Mouse (Mus musculus): Measurements from ENCODE around the gene Prr13. TPM values are rescaled to one million over a fixed set of nuclear protein-coding genes. Genes with fewer than 3 reads are reported as not detected.

The Prr13 gene
- total and polyA plus RNA-seq, 3 experiments = 22.8 to 75.5 (median 23.2) TPM

DNA sequence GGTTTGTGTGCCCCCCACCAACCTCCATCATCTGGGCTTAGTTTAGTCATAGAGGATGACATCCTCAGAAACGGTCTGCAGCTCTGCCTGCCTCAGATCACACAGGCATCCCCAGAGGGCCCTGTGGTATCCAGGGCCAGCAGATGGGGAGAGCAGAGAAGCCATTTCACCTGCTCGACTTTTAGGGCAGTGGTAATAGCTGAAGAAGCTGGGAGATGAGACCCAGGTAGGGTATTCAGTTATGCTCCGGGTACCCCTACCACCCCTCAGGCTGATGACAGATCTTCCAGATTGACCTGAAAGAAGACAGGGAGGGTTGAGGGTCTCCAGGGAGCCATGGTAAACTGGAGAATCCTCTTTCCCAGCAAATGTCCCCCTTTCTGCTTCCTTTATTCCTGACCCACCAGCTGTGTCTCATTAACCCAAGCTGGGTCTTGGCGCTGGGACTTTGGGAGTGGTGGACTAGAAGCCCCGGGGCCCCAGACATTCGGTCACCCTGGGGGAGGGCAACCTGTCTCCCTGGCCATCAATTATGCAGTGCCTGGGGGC is 52.5 kb downstream of the Prr13 start:
- Histone ChIP-seq H3K27me3 (ENCODE audit: control insufficient read depth, insufficient read depth, low read length) (no peaks in the 10 kb centered on the region), H3K4me1 (ENCODE audit: control insufficient read depth, insufficient read depth, low read length) (peaks cover 2% of the 10 kb centered on the region; the same call in 1 of the 2 replicates), H3K4me3 (no peak overlapping the region; the same call in 1 of the 2 replicates), H3K79me2 (replicated peaks; ENCODE audit: control insufficient read depth, insufficient read depth, low read length) (no peaks in the 10 kb centered on the region), H3K36me3 (ENCODE audit: control insufficient read depth, insufficient read depth, low read length) (no peaks in the 10 kb centered on the region), H3K27ac (peak overlapping the region; percentile 18; the same call in 1 of the 2 replicates), H3K9ac (ENCODE audit: low read depth, low read length) (no peak overlapping the region)
- intact Hi-C loops (cut with DNase I) = no loop called here
- TF ChIP-seq EP300 (IDR thresholded peaks at IDR 0.05; ENCODE audit: insufficient read depth, low read depth, low read length) = no peak
- TF ChIP-seq CTCF (IDR thresholded peaks at IDR 0.05) = no peak
- no peak for TF ChIP-seq POLR2A (IDR thresholded peaks at IDR 0.05; ENCODE audit: insufficient read depth, low read depth, low read length)
- WGBS = 29% methylated on average over 6 of the region's 6 CpGs
- no peak for DNase-seq

DNA sequence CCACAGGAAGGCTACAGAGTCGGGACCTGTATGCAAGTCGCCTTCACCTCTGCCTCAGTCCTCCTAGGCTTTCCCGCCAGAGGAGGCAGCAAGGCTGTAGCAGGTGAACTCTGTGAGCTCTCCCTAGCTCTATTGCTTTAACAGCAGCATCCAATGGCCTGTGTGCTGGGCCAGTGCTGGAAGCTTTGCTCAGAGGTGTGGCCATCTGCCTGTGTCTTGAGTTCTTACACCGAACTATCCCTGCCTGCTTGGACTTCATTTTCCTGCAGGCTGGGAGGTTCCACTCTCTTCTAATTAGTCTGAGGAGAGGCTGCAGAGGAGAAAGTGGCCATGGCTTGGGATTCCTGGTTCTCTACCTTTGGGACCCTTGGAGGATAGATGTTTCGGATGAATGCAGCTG is 53.2 kb downstream of the Prr13 start:
- intact Hi-C loops (cut with DNase I) = no loop called here
- DNase-seq = no peak
- Histone ChIP-seq H3K36me3 (ENCODE audit: control insufficient read depth, insufficient read depth, low read length) (no peaks in the 10 kb centered on the region), H3K9ac (ENCODE audit: low read depth, low read length) (no peak overlapping the region), H3K4me3 (no peak overlapping the region), H3K27ac (no peak overlapping the region), H3K4me1 (ENCODE audit: control insufficient read depth, insufficient read depth, low read length) (peaks cover 2% of the 10 kb centered on the region; the same call in 1 of the 2 replicates), H3K27me3 (ENCODE audit: control insufficient read depth, insufficient read depth, low read length) (no peaks in the 10 kb centered on the region), H3K79me2 (replicated peaks; ENCODE audit: control insufficient read depth, insufficient read depth, low read length) (no peaks in the 10 kb centered on the region)
- WGBS = 68% methylated on average over 5 of the region's 5 CpGs
- TF ChIP-seq EP300 (IDR thresholded peaks at IDR 0.05; ENCODE audit: insufficient read depth, low read depth, low read length) (no peak), CTCF (IDR thresholded peaks at IDR 0.05) (no peak), POLR2A (IDR thresholded peaks at IDR 0.05; ENCODE audit: insufficient read depth, low read depth, low read length) (no peak)

Other genes starting within 250 kb of the Prr13 start
- 1 to 10 TPM; 1.5 to 2.0 TPM for gene Itgb7, start 227.1 kb upstream of the Prr13 start, total RNA-seq (2021)
- 2.4 and 4.6 TPM in 2 replicates for gene Itgb7, start 227.1 kb upstream of the Prr13 start, polyA plus RNA-seq (2012; rRNA removed)
- 10 to 100 TPM; 18.1 to 20.3 TPM for gene Rarg, start 201.5 kb upstream of the Prr13 start, total RNA-seq (2021)
- gene Rarg, start 201.5 kb upstream of the Prr13 start, polyA plus RNA-seq (2012; rRNA removed) = 19.9 and 26.9 TPM in 2 replicates
- gene Gm9918, start 188.5 kb upstream of the Prr13 start, total RNA-seq (2021) = not detected
- gene Gm9918, start 188.5 kb upstream of the Prr13 start, polyA plus RNA-seq (2012; rRNA removed) = 0.06 TPM in 1 of 2 replicates, not detected in the other
- gene Mfsd5, start 179.6 kb upstream of the Prr13 start, total RNA-seq (2021) = 10 to 100 TPM; 17.0 to 19.4 TPM
- 37.8 and 47.9 TPM in 2 replicates for gene Mfsd5, start 179.6 kb upstream of the Prr13 start, polyA plus RNA-seq (2012; rRNA removed)
- 1 to 10 TPM; 1.0 to 1.4 TPM for gene Espl1, start 162.8 kb upstream of the Prr13 start, total RNA-seq (2021)
- gene Espl1, start 162.8 kb upstream of the Prr13 start, polyA plus RNA-seq (2012; rRNA removed) = 1.6 and 2.4 TPM in 2 replicates
- gene Pfdn5, start 132.9 kb upstream of the Prr13 start, total RNA-seq (2021) = 100 to 1,000 TPM; 287 to 351 TPM
- 82.0 and 160 TPM in 2 replicates for gene Pfdn5, start 132.9 kb upstream of the Prr13 start, polyA plus RNA-seq (2012; rRNA removed)
- gene Myg1, start 127.3 kb upstream of the Prr13 start, total RNA-seq (2021) = 10 to 100 TPM; 19.0 to 24.1 TPM
- gene Myg1, start 127.3 kb upstream of the Prr13 start, polyA plus RNA-seq (2012; rRNA removed) = 27.8 and 36.7 TPM in 2 replicates
- 10 to 100 TPM; 10.8 to 13.2 TPM for gene Aaas, start 108.3 kb upstream of the Prr13 start, total RNA-seq (2021)
- 22.1 and 26.2 TPM in 2 replicates for gene Aaas, start 108.3 kb upstream of the Prr13 start, polyA plus RNA-seq (2012; rRNA removed)
- not detected for gene Sp7, start 91.8 kb upstream of the Prr13 start, total RNA-seq (2021)
- gene Sp7, start 91.8 kb upstream of the Prr13 start, polyA plus RNA-seq (2012; rRNA removed) = 0.06 TPM in 1 of 2 replicates, not detected in the other
- 10 to 100 TPM; 36.5 to 41.5 TPM for gene Sp1, start 52.9 kb upstream of the Prr13 start, total RNA-seq (2021)
- gene Sp1, start 52.9 kb upstream of the Prr13 start, polyA plus RNA-seq (2012; rRNA removed) = 9.6 and 17.3 TPM in 2 replicates
- gene Amhr2, start 13.7 kb upstream of the Prr13 start, total RNA-seq (2021) = under 1 TPM; 0.36 to 0.60 TPM
- 0.31 and 0.44 TPM in 2 replicates for gene Amhr2, start 13.7 kb upstream of the Prr13 start, polyA plus RNA-seq (2012; rRNA removed)
- 100 to 1,000 TPM; 442 to 494 TPM for gene Pcbp2, start 11.5 kb downstream of the Prr13 start, total RNA-seq (2021)
- 384 and 453 TPM in 2 replicates for gene Pcbp2, start 11.5 kb downstream of the Prr13 start, polyA plus RNA-seq (2012; rRNA removed)
- not detected for gene Gm10337, start 44.7 kb downstream of the Prr13 start, total RNA-seq (2021)
- gene Gm10337, start 44.7 kb downstream of the Prr13 start, polyA plus RNA-seq (2012; rRNA removed) = not detected in 2 replicates
- 1 to 10 TPM; 2.1 to 2.4 TPM for gene Map3k12, start 58.0 kb downstream of the Prr13 start, total RNA-seq (2021)
- gene Map3k12, start 58.0 kb downstream of the Prr13 start, polyA plus RNA-seq (2012; rRNA removed) = 4.1 and 5.5 TPM in 2 replicates
- 10 to 100 TPM; 37.4 to 43.6 TPM for gene Tarbp2, start 59.2 kb downstream of the Prr13 start, total RNA-seq (2021)
- gene Tarbp2, start 59.2 kb downstream of the Prr13 start, polyA plus RNA-seq (2012; rRNA removed) = 79.2 and 85.0 TPM in 2 replicates
- gene Npff, start 65.9 kb downstream of the Prr13 start, total RNA-seq (2021) = 1 to 10 TPM in 1 of 2 experiments, under 1 TPM in 1; 0.50 to 1.4 TPM
- 5.1 and 6.3 TPM in 2 replicates for gene Npff, start 65.9 kb downstream of the Prr13 start, polyA plus RNA-seq (2012; rRNA removed)
- 1 to 10 TPM in 1 of 2 experiments, under 1 TPM in 1; 0.36 to 1.3 TPM for gene Gm28047, start 166.0 kb downstream of the Prr13 start, total RNA-seq (2021)
- not detected in 2 replicates for gene Gm28047, start 166.0 kb downstream of the Prr13 start, polyA plus RNA-seq (2012; rRNA removed)
- 10 to 100 TPM; 49.9 TPM for gene Atf7, start 166.4 kb downstream of the Prr13 start, total RNA-seq (2021)
- gene Atf7, start 166.4 kb downstream of the Prr13 start, polyA plus RNA-seq (2012; rRNA removed) = 77.6 and 122 TPM in 2 replicates
- 10 to 100 TPM; 30.6 to 33.5 TPM for gene Atp5g2, start 213.3 kb downstream of the Prr13 start, total RNA-seq (2021)
- gene Atp5g2, start 213.3 kb downstream of the Prr13 start, polyA plus RNA-seq (2012; rRNA removed) = 417 and 578 TPM in 2 replicates